Mouse (Mus musculus) kidney, postnatal 0 days (tissue): ENCODE measurements around the gene Nup37. TPM values are rescaled to one million over a fixed set of nuclear protein-coding genes. Genes with fewer than 3 reads are reported as not detected.

Experiments
- ATAC-seq: fragments of 200-750 bp; cut with Nextera tagmentation; replicated peaks from 2 replicates; pipeline ENCODE4 v1.8.0; 2017; ENCODE audit warnings: low read depth, moderate number of reproducible peaks, moderate TSS enrichment, moderate library complexity; ENCODE audit not compliant: low FRiP score
- DNase-seq: peaks from one replicate; pipeline ENCODE4 v3.0.0-alpha.2; 2016; ENCODE audit warnings: low spot score
- H3K27ac ChIP-seq: fragments of 300-500 bp; sonication (generic); 2 replicates; pipeline ENCODE4 v1.5.1; 2014; ENCODE audit warnings: mild to moderate bottlenecking
- H3K27me3 ChIP-seq: fragments of 300-500 bp; sonication (generic); 2 replicates; pipeline ENCODE4 v1.6.1; 2014; ENCODE audit warnings: low read length, mixed read lengths; ENCODE audit not compliant: insufficient read depth
- H3K36me3 ChIP-seq: fragments of 300-500 bp; sonication (generic); 2 replicates; pipeline ENCODE4 v1.6.1; 2014; ENCODE audit warnings: low read length, mixed read lengths; ENCODE audit not compliant: insufficient read depth
- H3K4me1 ChIP-seq: fragments of 300-500 bp; sonication (generic); replicated peaks from 2 replicates; pipeline ENCODE4 v1.6.1; 2014; ENCODE audit warnings: antibody characterized with exemption, low read length, mixed read lengths; ENCODE audit not compliant: insufficient read depth
- H3K4me2 ChIP-seq: fragments of 300-500 bp; sonication (generic); 2 replicates; pipeline ENCODE4 v1.6.1; 2014; ENCODE audit warnings: mild to moderate bottlenecking, low read length, moderate library complexity, mixed read lengths
- H3K4me3 ChIP-seq: fragments of 300-500 bp; sonication (generic); replicated peaks from 2 replicates; pipeline ENCODE4 v1.5.1; 2014; ENCODE audit warnings: low read depth, low read length
- H3K9ac ChIP-seq: fragments of 300-500 bp; sonication (generic); 2 replicates; pipeline ENCODE4 v1.6.1; 2014; ENCODE audit warnings: low read depth, low read length
- H3K9me3 ChIP-seq: fragments of 300-500 bp; sonication (generic); replicated peaks from 2 replicates; pipeline ENCODE4 v1.6.1; 2016; ENCODE audit warnings: low read length, inconsistent platforms, mixed read lengths
- CTCF ChIP-seq: IDR thresholded peaks from 2 replicates; pipeline ENCODE4 v1.5.1; 2016; ENCODE audit warnings: antibody characterized with exemption, low read depth, mild to moderate bottlenecking, moderate library complexity
- WGBS: fragments of 180-500 bp; shearing (Covaris S2); extraction: QIAGEN DNeasy Blood & Tissue Kit; methylation state at CpG from one replicate; pipeline ENCODE4 v1.1.7; 2014; 5-methylcytosine and 5-hydroxymethylcytosine counted together
- polyA plus RNA-seq: library from polyadenylated mRNA; unstranded; fragments of >200 nt; fragmentation: Nextera tagmentation; extraction: Ambion mirVana; gene quantifications from 2 replicates; pipeline ENCODE4 v1.2.1, GENCODE M21; 2015

Nup37 gene
- polyA plus RNA-seq, 1 experiment from 2014 or later = 63.6 TPM

- no peaks in the 10 kb centered on the region for H3K9me3 ChIP-seq
- no peaks in the 10 kb centered on the region for H3K4me1 ChIP-seq
- TF ChIP-seq CTCF = no peak
These were observed 68.2 kb downstream of the Nup37 start for GRCm38 (mm10) chr10:88214800-88215514.

DNA sequence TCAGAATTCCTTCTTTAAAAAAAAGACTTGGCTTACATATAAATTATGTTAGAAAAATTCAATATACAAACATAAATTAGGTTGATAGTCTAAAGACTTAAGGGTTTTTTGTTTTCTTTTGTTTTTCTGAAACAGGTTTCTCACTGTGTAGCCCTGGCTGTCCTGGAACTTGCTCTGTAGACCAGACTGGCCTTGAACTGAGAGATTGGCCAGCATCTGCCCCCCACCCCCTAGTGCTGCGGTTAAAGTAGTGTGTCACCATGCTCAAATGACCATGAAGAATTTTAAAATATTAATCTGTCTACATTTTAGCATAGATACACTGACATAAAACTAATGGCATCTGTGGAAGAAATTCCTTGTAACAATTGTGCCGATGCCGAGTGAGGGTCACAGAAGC lies 71.4 kb downstream of the Nup37 start:
- WGBS = 89% methylated on average over 3 of the region's 3 CpGs
- Histone ChIP-seq H3K27me3 (no peaks in the 10 kb centered on the region), H3K36me3 (0 out of 2 replicates have a peak, but pooled peaks cover 8% of the 10 kb centered on the region), H3K4me2 (no peak overlapping the region), H3K9me3 (no peaks in the 10 kb centered on the region), H3K9ac (no peak overlapping the region), H3K27ac (no peak overlapping the region), H3K4me1 (no peaks in the 10 kb centered on the region), H3K4me3 (no peak overlapping the region)
- no peak for ATAC-seq
- DNase-seq = no peak
- no peak for TF ChIP-seq CTCF

More at GRCm38 (mm10) chr10:88214800-88215514, 68.2 kb downstream of the Nup37 start:
- 90% methylated on average over 20 of the region's 20 CpGs for WGBS
- Histone ChIP-seq H3K4me3 (no peak overlapping the region), H3K27ac (no peak overlapping the region), H3K36me3 (0 out of 2 replicates have a peak, but pooled peaks cover 8% of the 10 kb centered on the region), H3K9ac (no peak overlapping the region), H3K4me2 (no peak overlapping the region), H3K27me3 (no peaks in the 10 kb centered on the region)
- ATAC-seq (no peak), DNase-seq (no peak)

DNA sequence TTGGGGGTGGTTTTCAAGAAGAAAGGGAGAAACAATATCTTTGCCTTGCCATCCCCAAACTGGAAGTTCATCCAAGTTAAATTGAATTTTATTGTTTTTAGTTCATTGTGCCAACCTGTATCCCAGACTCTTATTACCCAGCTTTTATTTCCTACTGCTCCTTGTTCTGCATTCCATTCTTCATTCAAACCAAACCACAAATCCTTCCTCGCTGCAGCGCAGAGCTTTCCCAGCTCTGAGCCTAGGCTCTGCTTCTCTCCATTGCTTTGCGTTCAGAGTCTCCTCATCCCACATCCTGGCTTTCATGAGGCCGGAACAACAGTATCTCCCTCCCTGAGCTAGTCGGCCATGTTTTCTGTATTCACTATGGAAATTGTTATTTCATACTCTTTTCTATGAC lies 74.9 kb downstream of the Nup37 start:
- Histone ChIP-seq H3K4me2 (no peak overlapping the region), H3K27me3 (no peaks in the 10 kb centered on the region), H3K9me3 (no peaks in the 10 kb centered on the region), H3K27ac (no peak overlapping the region), H3K9ac (no peak overlapping the region), H3K4me1 (no peaks in the 10 kb centered on the region), H3K36me3 (peaks cover 9% of the 10 kb centered on the region; the same call in 1 of the 2 replicates), H3K4me3 (no peak overlapping the region)
- peak; percentile 37 for DNase-seq
- WGBS = 68% methylated on average over 5 of the region's 5 CpGs
- no peak for ATAC-seq
- no peak for TF ChIP-seq CTCF

- no peak for ATAC-seq
- 73% methylated on average over 5 of the region's 5 CpGs for WGBS
- no peak for TF ChIP-seq CTCF
- Histone ChIP-seq H3K27me3 (no peaks in the 10 kb centered on the region), H3K4me1 (no peaks in the 10 kb centered on the region), H3K4me3 (no peak overlapping the region), H3K9me3 (no peaks in the 10 kb centered on the region), H3K27ac (no peak overlapping the region), H3K4me2 (no peak overlapping the region), H3K36me3 (peaks cover 3% of the 10 kb centered on the region; the same call in 1 of the 2 replicates), H3K9ac (no peak overlapping the region)
- no peak for DNase-seq
These were observed 78.6 kb downstream of the Nup37 start for GRCm38 (mm10) chr10:88225421-88225820.

- WGBS = 88% methylated on average over 2 of the region's 2 CpGs
- H3K27ac ChIP-seq = no peak overlapping the region
- peaks cover 3% of the 10 kb centered on the region; the same call in 1 of the 2 replicates for H3K36me3 ChIP-seq
- DNase-seq (no peak), ATAC-seq (no peak)
- no peak overlapping the region for H3K9ac ChIP-seq
- TF ChIP-seq CTCF = no peak
- no peaks in the 10 kb centered on the region for H3K4me1 ChIP-seq
- H3K4me2 ChIP-seq = no peak overlapping the region
- H3K4me3 ChIP-seq = no peak overlapping the region
- no peaks in the 10 kb centered on the region for H3K27me3 ChIP-seq
- H3K9me3 ChIP-seq = no peaks in the 10 kb centered on the region
These were observed 81.2 kb downstream of the Nup37 start for GRCm38 (mm10) chr10:88227962-88228361.

Other genes starting within 250 kb of the Nup37 start
- 0.22 TPM in 1 of 2 replicates, not detected in the other for gene Pmch, start 55.9 kb upstream of the Nup37 start, polyA plus RNA-seq
- 4.4 and 6.7 TPM in 2 replicates for gene Parpbp, start 51 bp upstream of the Nup37 start, polyA plus RNA-seq
- 87.8 and 98.4 TPM in 2 replicates for gene Washc3, start 54.1 kb downstream of the Nup37 start, polyA plus RNA-seq
- gene Dram1, start 232.1 kb downstream of the Nup37 start, polyA plus RNA-seq = 5.6 and 5.9 TPM in 2 replicates
- gene Gnptab, start 232.1 kb downstream of the Nup37 start, polyA plus RNA-seq = 9.0 and 10.2 TPM in 2 replicates